Mouse (Mus musculus): ENCODE measurements around the gene Cux2. TPM values are rescaled to one million over a fixed set of nuclear protein-coding genes. Genes with fewer than 3 reads are reported as not detected.

The Cux2 gene
- polyA plus RNA-seq, 1 experiment from 2014 or later = not detected

- WGBS (ENCODE audit: missing documents) = 79% methylated on average over 16 of the region's 16 CpGs
- H3K36me3 ChIP-seq (ENCODE audit: inconsistent target) = no peaks in the 10 kb centered on the region
- H3K4me3 ChIP-seq (ENCODE audit: inconsistent target) = no peak overlapping the region
- H3K79me2 ChIP-seq (ENCODE audit: inconsistent target) = no peaks in the 10 kb centered on the region
- no peak overlapping the region for H3K27ac ChIP-seq
Observed at GRCm38 (mm10) chr5:121981650-121982131, 68.2 kb downstream of the Cux2 start.

DNA sequence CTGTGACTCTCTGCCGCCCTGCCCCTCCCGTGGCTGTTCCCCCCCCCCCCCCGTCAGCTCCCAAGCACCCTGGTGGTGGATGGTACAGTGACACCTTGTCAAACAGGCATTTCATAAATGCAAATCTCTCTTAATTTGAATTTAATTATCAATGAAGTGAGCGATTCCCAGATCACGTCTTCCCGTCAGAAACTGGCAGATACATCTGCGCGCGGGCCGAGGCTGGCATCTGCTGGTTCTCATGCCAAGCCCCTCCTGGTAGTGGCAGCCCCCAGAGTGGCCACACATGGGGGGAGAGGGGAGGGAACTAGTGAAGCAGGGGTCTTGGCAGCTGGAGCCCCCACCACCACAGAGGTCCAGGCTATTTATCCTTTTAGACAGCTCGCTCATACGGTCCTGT is 73.6 kb downstream of the Cux2 start:
- 91% methylated on average over 11 of the region's 12 CpGs for WGBS (ENCODE audit: missing documents)
- Histone ChIP-seq H3K79me2 (ENCODE audit: inconsistent target) (no peaks in the 10 kb centered on the region), H3K4me3 (ENCODE audit: inconsistent target) (no peak overlapping the region), H3K36me3 (ENCODE audit: inconsistent target) (no peaks in the 10 kb centered on the region), H3K27ac (no peak overlapping the region)

GRCm38 (mm10) chr5:121973541-121973940 is 76.4 kb downstream of the Cux2 start:
- 89% methylated on average over 10 of the region's 10 CpGs for WGBS (ENCODE audit: missing documents)
- no peak overlapping the region for H3K27ac ChIP-seq
- H3K4me3 ChIP-seq (ENCODE audit: inconsistent target) = no peak overlapping the region
- no peaks in the 10 kb centered on the region for H3K79me2 ChIP-seq (ENCODE audit: inconsistent target)
- no peaks in the 10 kb centered on the region for H3K36me3 ChIP-seq (ENCODE audit: inconsistent target)

GRCm38 (mm10) chr5:121972680-121973192 is 77.2 kb downstream of the Cux2 start:
- WGBS (ENCODE audit: missing documents) = 68% methylated on average over 23 of the region's 23 CpGs
- no peaks in the 10 kb centered on the region for H3K79me2 ChIP-seq (ENCODE audit: inconsistent target)
- H3K4me3 ChIP-seq (ENCODE audit: inconsistent target) = no peak overlapping the region
- no peak overlapping the region for H3K27ac ChIP-seq
- no peaks in the 10 kb centered on the region for H3K36me3 ChIP-seq (ENCODE audit: inconsistent target)

DNA sequence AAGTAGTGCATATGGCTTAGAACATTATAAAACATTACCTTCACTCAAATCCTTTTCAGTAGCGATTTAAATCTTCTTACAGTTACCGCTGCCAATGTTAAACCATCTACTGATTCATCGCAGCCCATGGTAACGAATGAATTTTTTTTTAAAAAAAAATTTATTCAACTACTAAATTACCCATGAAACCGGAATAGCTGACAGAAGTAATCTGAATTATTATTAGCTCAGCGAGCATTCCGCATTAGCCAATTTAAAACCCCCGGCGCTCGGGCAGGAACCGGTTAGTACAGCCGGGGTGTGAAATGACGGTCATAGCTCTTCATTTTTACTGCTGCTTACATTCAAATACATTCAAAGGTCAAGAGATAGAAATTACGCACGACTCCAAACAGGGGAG is 80.9 kb downstream of the Cux2 start:
- H3K4me3 ChIP-seq (ENCODE audit: inconsistent target) = no peak overlapping the region
- no peaks in the 10 kb centered on the region for H3K36me3 ChIP-seq (ENCODE audit: inconsistent target)
- no peak overlapping the region for H3K27ac ChIP-seq
- 92% methylated on average over 15 of the region's 15 CpGs for WGBS (ENCODE audit: missing documents)
- H3K79me2 ChIP-seq (ENCODE audit: inconsistent target) = no peaks in the 10 kb centered on the region

DNA sequence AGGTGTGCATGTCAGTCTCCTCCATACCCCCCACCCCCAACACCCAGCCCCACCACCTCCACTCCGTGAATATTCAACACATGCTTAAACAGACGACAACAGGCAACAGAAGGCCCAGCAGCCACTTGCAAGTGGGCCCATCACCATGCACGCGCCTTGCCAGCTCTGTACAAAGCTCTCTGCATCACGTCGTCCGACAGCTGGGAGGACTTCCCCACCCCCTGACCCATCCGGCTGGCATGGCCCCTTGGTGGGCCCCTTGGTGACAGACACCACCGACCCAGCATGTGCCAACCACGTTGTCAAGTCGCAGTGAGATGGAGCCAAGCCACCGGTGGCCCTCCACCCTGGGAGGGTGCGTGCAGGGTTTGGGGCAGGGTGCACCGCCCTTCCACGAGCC is 81.5 kb downstream of the Cux2 start:
- no peaks in the 10 kb centered on the region for H3K36me3 ChIP-seq (ENCODE audit: inconsistent target)
- H3K79me2 ChIP-seq (ENCODE audit: inconsistent target) = no peaks in the 10 kb centered on the region
- no peak overlapping the region for H3K27ac ChIP-seq
- WGBS (ENCODE audit: missing documents) = 96% methylated on average over 14 of the region's 15 CpGs
- H3K4me3 ChIP-seq (ENCODE audit: inconsistent target) = no peak overlapping the region

DNA sequence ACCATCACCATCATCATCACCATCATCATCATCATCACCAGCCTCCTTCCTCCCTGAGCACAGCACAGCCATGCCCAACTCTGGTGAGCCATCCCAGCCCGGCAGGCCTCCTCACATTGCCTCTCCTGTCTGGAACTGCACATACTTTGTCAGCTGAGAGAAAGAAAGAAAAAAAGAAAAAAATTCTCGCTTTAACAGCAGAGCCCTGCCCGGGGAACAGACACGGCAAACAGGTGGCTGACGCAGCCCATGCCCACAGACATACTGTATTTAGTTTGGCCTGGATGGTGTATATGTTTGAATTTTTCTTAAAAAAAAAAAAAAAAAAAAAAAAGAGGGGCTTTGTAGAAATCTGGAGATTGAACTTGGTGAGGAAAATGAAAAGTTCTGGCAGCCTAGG is 82.4 kb downstream of the Cux2 start:
- WGBS (ENCODE audit: missing documents) = 100% methylated on average over 2 of the region's 5 CpGs
- no peak overlapping the region for H3K27ac ChIP-seq
- no peaks in the 10 kb centered on the region for H3K79me2 ChIP-seq (ENCODE audit: inconsistent target)
- no peaks in the 10 kb centered on the region for H3K36me3 ChIP-seq (ENCODE audit: inconsistent target)
- H3K4me3 ChIP-seq (ENCODE audit: inconsistent target) = no peak overlapping the region

- H3K79me2 ChIP-seq (ENCODE audit: inconsistent target) = no peaks in the 10 kb centered on the region
- WGBS (ENCODE audit: missing documents) = 71% methylated on average over 16 of the region's 16 CpGs
- H3K27ac ChIP-seq = no peak overlapping the region
- no peak overlapping the region for H3K4me3 ChIP-seq (ENCODE audit: inconsistent target)
- H3K36me3 ChIP-seq (ENCODE audit: inconsistent target) = no peaks in the 10 kb centered on the region
Observed at GRCm38 (mm10) chr5:121966940-121967339, 83.0 kb downstream of the Cux2 start.

DNA sequence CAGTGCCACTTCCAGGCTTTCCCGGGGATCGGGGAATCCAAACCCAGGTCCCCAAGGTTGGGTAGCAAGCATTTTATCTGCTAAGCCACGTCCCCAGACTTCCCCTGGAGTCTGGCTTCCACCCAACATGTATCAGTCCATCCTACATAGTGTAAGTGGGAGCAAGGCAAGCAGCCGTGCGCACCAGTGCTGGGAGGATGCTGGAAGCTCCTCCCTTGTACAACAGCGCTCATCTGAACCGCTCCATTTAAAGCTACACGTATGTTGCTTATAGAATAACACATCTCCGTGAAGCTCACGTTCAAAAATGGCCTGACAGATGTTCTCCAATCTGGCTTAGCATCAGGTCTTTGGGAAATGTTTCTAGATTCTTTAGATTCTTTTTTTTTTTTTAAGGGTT is 86.9 kb downstream of the Cux2 start:
- no peak overlapping the region for H3K4me3 ChIP-seq (ENCODE audit: inconsistent target)
- no peaks in the 10 kb centered on the region for H3K79me2 ChIP-seq (ENCODE audit: inconsistent target)
- no peaks in the 10 kb centered on the region for H3K36me3 ChIP-seq (ENCODE audit: inconsistent target)
- 87% methylated on average over 10 of the region's 10 CpGs for WGBS (ENCODE audit: missing documents)
- no peak overlapping the region for H3K27ac ChIP-seq

- Histone ChIP-seq H3K36me3 (ENCODE audit: inconsistent target) (no peaks in the 10 kb centered on the region), H3K79me2 (ENCODE audit: inconsistent target) (no peaks in the 10 kb centered on the region), H3K4me3 (ENCODE audit: inconsistent target) (no peak overlapping the region), H3K27ac (no peak overlapping the region)
- 89% methylated on average over 6 of the region's 7 CpGs for WGBS (ENCODE audit: missing documents)
Observed at GRCm38 (mm10) chr5:121962359-121962758, 87.5 kb downstream of the Cux2 start.

GRCm38 (mm10) chr5:121961256-121961655 is 88.6 kb downstream of the Cux2 start:
- H3K4me3 ChIP-seq (ENCODE audit: inconsistent target) = no peak overlapping the region
- 95% methylated on average over 8 of the region's 8 CpGs for WGBS (ENCODE audit: missing documents)

GRCm38 (mm10) chr5:121959688-121960087 is 90.2 kb downstream of the Cux2 start:
- Histone ChIP-seq H3K4me3 (ENCODE audit: inconsistent target) (no peak overlapping the region), H3K27ac (no peak overlapping the region), H3K36me3 (ENCODE audit: inconsistent target) (no peaks in the 10 kb centered on the region), H3K79me2 (ENCODE audit: inconsistent target) (no peaks in the 10 kb centered on the region)
- WGBS (ENCODE audit: missing documents) = 82% methylated on average over 10 of the region's 10 CpGs

More at GRCm38 (mm10) chr5:121961256-121961655, 88.6 kb downstream of the Cux2 start:
- H3K27ac ChIP-seq = no peak overlapping the region
- H3K79me2 ChIP-seq (ENCODE audit: inconsistent target) = no peaks in the 10 kb centered on the region
- no peaks in the 10 kb centered on the region for H3K36me3 ChIP-seq (ENCODE audit: inconsistent target)

- no peaks in the 10 kb centered on the region for H3K79me2 ChIP-seq (ENCODE audit: inconsistent target)
- 66% methylated on average over 9 of the region's 9 CpGs for WGBS (ENCODE audit: missing documents)
- H3K36me3 ChIP-seq (ENCODE audit: inconsistent target) = no peaks in the 10 kb centered on the region
- H3K4me3 ChIP-seq (ENCODE audit: inconsistent target) = no peak overlapping the region
- no peak overlapping the region for H3K27ac ChIP-seq
Observed at GRCm38 (mm10) chr5:121958551-121958950, 91.4 kb downstream of the Cux2 start.

DNA sequence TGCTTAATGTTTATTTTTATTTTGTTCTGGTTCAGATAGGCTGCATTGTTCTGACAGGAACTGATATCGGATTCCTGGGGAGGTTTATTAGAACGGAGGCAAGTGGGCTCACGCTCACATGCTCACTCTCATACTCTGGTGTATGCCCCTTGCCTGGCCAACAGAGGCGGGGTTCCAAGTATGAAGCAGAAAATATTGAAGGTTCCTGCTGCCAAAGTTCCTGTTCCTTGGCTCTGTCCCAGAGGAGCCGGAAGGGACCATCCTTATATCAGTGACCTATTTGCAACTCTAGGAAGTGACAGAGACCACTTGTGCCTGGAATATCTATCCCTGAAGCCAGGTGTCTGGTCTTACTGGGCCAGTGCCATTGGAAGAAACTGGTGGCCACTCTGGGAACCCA is 94.1 kb downstream of the Cux2 start:
- no peaks in the 10 kb centered on the region for H3K79me2 ChIP-seq (ENCODE audit: inconsistent target)
- 90% methylated on average over 5 of the region's 5 CpGs for WGBS (ENCODE audit: missing documents)
- no peaks in the 10 kb centered on the region for H3K36me3 ChIP-seq (ENCODE audit: inconsistent target)
- no peak overlapping the region for H3K27ac ChIP-seq
- H3K4me3 ChIP-seq (ENCODE audit: inconsistent target) = no peak overlapping the region

- Histone ChIP-seq H3K36me3 (ENCODE audit: inconsistent target) (no peaks in the 10 kb centered on the region), H3K4me3 (ENCODE audit: inconsistent target) (no peak overlapping the region), H3K79me2 (ENCODE audit: inconsistent target) (no peaks in the 10 kb centered on the region), H3K27ac (no peak overlapping the region)
- 81% methylated on average over 2 of the region's 2 CpGs for WGBS (ENCODE audit: missing documents)
Observed at GRCm38 (mm10) chr5:121950175-121950574, 99.7 kb downstream of the Cux2 start.

DNA sequence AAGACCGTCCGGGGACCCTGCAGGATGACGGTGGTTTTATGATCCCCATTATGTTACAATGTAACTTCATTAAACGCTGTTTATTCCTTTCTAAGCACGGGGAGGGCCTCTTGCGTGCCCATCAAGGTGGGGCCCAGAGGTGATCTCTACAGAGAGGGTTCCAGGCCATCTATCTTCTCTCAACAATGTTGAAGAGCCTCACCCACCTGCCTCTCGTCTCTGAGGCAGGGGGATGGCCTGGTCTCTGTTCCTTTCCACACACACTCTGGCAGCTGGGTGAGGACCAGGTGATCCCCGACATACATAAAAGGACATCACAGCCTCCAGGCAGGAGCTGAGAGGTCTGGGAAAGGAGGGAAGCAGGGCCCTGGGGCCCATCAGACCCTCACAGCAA is 100.9 kb downstream of the Cux2 start:
- Histone ChIP-seq H3K4me3 (ENCODE audit: inconsistent target) (no peak overlapping the region), H3K36me3 (ENCODE audit: inconsistent target) (no peaks in the 10 kb centered on the region), H3K27ac (no peak overlapping the region), H3K79me2 (ENCODE audit: inconsistent target) (no peaks in the 10 kb centered on the region)
- WGBS (ENCODE audit: missing documents) = 63% methylated on average over 8 of the region's 8 CpGs

Data from macrophage (primary cell).